Mouse (Mus musculus): ENCODE data around the gene Capn8.
"Not testable (repeated sequence)": the region's sequence is repeated elsewhere in the genome, so short reads cannot be mapped to it uniquely, and the experiment has no call there.

Capn8 gene

GRCm38 (mm10) chr1:182618200-182618947 lies 53.6 kb downstream of the Capn8 start:
- no peak for DNase-seq

- no peak for DNase-seq
These were observed 55.7 kb downstream of the Capn8 start for GRCm38 (mm10) chr1:182620470-182620869.

- DNase-seq: no peak
These were observed 56.4 kb downstream of the Capn8 start for GRCm38 (mm10) chr1:182621256-182621655.

- DNase-seq: no peak
These were observed 61.4 kb downstream of the Capn8 start for GRCm38 (mm10) chr1:182626197-182626596.

- no peak for DNase-seq
These were observed 64.4 kb downstream of the Capn8 start for GRCm38 (mm10) chr1:182629228-182629627.

GRCm38 (mm10) chr1:182633712-182634294 lies 69.0 kb downstream of the Capn8 start:
- DNase-seq: no peak

- no peak for DNase-seq
These were observed 74.2 kb downstream of the Capn8 start for GRCm38 (mm10) chr1:182639016-182639415.

- DNase-seq: no peak
These were observed 74.6 kb downstream of the Capn8 start for GRCm38 (mm10) chr1:182639456-182639855.

- no peak for DNase-seq
These were observed 75.3 kb downstream of the Capn8 start for GRCm38 (mm10) chr1:182640094-182640493.

- DNase-seq: peak; percentile 9
These were observed 78.0 kb downstream of the Capn8 start for GRCm38 (mm10) chr1:182642779-182643178.

- DNase-seq: not testable (repeated sequence)
These were observed 79.6 kb downstream of the Capn8 start for GRCm38 (mm10) chr1:182644418-182644817.

GRCm38 (mm10) chr1:182645211-182645668 lies 80.4 kb downstream of the Capn8 start:
- DNase-seq: no peak

GRCm38 (mm10) chr1:182646796-182647195 lies 82.0 kb downstream of the Capn8 start:
- no peak for DNase-seq

GRCm38 (mm10) chr1:182657760-182658159 lies 93.0 kb downstream of the Capn8 start:
- DNase-seq: peak; percentile 76

- no peak for DNase-seq
These were observed 95.6 kb downstream of the Capn8 start for GRCm38 (mm10) chr1:182660365-182660764.

- DNase-seq: peak; percentile 35
These were observed 98.9 kb downstream of the Capn8 start for GRCm38 (mm10) chr1:182663671-182664070.

GRCm38 (mm10) chr1:182664841-182665240 lies 100.0 kb downstream of the Capn8 start:
- DNase-seq: no peak

- no peak for DNase-seq
These were observed 102.5 kb downstream of the Capn8 start for GRCm38 (mm10) chr1:182667281-182667680.

- no peak for DNase-seq
These were observed 104.9 kb downstream of the Capn8 start for GRCm38 (mm10) chr1:182669741-182670140.

GRCm38 (mm10) chr1:182670563-182671342 lies 105.9 kb downstream of the Capn8 start:
- DNase-seq: peak; percentile 61

GRCm38 (mm10) chr1:182671343-182671624 lies 106.5 kb downstream of the Capn8 start:
- peak; percentile 15 for DNase-seq

GRCm38 (mm10) chr1:182675346-182675745 lies 110.5 kb downstream of the Capn8 start:
- peak; percentile 49 for DNase-seq

GRCm38 (mm10) chr1:182678151-182678550 lies 113.3 kb downstream of the Capn8 start:
- no peak for DNase-seq

- DNase-seq: no peak
These were observed 114.4 kb downstream of the Capn8 start for GRCm38 (mm10) chr1:182679169-182679568.
